Mouse (Mus musculus) mouse embryonic stem cell (cell line): ENCODE measurements around the gene Fndc5.

Source experiments
- in situ Hi-C, 2 experiments: fragments of 300-500 bp; cut with MboI; formaldehyde crosslinking; loops; 1 replicate in 1 of 2; 3 replicates in 1 of 2; pipeline ENCODE4 v1.14.3; 2019 to 2020; ENCODE audit warnings: low sequenced_read_pairs in 2 of 2, low pct_unique_long_range_greater_than_20kb in 1 of 2, mixed read lengths in 1 of 2; ENCODE audit not compliant: unreplicated experiment in 1 of 2

Gene Fndc5

GRCm38 (mm10) chr4:129120520-129121445 lies 16.0 kb upstream of the Fndc5 start:
- in situ Hi-C loops: loop anchor here in 1 of 2 experiments (10.0 kb wide), 1 partner anchor 154 kb away; no protein-coding TSS in a partner anchor

DNA sequence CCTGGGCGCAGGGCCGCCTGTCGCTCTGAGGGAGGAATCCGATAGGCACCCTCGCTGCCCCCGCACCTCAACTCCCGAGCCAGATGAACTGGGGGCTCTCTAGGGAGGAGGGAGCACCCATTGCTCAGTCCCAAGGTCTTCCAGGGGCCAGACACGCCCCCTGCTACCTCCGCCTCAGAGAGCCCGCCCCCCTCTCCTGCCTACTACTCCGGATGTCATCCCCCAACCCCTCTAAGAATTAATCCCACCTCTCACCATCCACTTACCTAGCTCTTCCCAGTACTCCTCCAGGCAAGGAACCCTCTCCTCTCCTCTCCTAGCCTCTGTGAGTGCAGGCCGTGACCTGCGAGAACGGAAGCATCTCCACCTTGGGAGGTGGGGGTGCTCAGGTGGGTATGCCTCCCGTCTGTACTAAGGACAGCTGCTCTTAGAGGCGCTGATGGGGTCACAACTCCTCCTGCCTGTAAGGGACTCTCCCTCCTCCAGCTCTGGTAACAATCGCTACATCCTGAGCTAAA lies 15.2 kb upstream of the Fndc5 start, which contains the start of gene Hpca:
Gene Hpca (minus strand): TSS at position 468 of the 518 bp plus-strand sequence.
- in situ Hi-C loops: loop anchor here in 1 of 2 experiments (10.0 kb wide), 1 partner anchor 153 kb away; no protein-coding TSS in a partner anchor

DNA sequence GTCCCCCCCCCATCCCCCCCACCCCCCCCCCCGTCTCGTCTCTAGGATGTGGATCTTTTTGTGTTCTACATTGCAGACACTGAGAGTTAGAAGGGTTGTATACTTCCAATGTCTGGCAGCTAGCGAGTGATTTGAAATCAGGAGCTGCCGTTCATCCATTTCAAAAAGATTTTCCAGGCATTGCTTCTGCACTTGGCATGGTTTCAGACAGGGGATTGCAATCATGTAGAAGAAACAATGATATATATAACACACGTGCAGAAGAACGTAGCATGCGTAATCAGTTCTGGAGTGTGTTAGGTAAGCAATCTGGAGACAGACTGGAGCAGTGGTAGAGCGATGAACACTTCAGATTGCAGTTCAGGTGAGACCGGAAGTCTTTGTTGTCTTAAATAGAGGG lies 14.7 kb upstream of the Fndc5 start:
- in situ Hi-C loops: loop anchor here in 1 of 2 experiments (10.0 kb wide), 1 partner anchor 153 kb away; no protein-coding TSS in a partner anchor

- in situ Hi-C loops: loop anchor here in 1 of 2 experiments (10.0 kb wide), 1 partner anchor 152 kb away; no protein-coding TSS in a partner anchor
Observed at GRCm38 (mm10) chr4:129122719-129123118, 14.1 kb upstream of the Fndc5 start.

- in situ Hi-C loops: loop anchor here in 1 of 2 experiments (10.0 kb wide), 1 partner anchor 150 kb away; no protein-coding TSS in a partner anchor
Observed at GRCm38 (mm10) chr4:129124652-129125146, 12.1 kb upstream of the Fndc5 start.

- in situ Hi-C loops: loop anchor here in 1 of 2 experiments (10.0 kb wide), 1 partner anchor 149 kb away; no protein-coding TSS in a partner anchor
Observed at GRCm38 (mm10) chr4:129125736-129126451, 10.9 kb upstream of the Fndc5 start.

DNA sequence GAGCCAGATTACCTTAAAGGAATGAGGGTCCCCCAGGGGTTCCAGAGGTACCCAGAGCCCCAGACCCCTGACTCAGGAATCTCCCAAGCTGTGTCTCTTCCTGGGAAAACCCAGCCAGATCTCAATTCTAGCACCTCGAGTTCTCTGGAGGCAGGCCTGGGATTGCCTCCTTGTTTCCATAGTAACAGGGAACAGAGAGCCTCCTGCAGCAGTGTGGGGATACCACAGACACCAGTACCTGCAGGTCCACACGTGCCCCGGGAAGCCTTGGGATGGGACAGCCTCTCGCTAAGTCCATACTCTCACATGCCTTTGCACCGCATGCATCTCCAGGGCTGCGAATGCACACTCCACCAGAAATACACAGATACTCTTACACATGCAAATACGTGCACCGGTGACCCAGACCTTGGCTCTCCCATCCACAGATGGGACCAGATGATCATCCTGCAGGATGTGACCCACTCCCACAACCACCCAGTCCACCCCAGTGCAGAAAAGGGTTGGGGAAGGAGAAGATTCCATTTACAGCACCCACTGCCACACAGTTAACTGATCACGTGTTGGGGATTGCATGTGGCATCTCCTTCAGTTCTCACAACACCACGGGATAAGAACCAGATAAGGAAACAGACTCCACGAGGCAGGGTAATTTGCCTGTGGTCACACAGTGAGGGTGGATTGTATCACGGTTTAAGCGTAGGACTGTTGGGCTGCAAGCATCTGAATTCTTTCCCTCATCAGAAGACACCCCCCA lies 8.0 kb upstream of the Fndc5 start:
- in situ Hi-C loops: loop anchor here in 1 of 2 experiments (10.0 kb wide), 1 partner anchor 146 kb away; no protein-coding TSS in a partner anchor

DNA sequence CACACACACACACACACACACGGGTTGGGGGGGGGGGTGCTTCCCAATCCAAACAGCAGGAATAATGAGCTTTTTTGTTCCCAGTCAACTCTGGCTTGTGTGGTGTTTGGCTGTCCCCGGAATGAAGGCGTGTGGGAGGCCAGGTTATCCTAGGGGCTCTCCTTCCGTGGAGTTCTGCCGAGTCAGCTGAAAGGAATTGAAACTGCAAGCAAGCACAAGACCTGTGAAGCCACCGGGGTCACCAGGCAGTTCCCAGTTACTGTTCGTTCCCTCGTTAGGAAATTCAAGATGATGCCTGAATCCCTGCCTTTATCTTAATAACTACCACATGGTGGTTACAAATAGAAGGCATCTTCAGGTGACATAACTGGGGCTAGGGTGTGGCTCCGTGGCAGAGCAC lies 7.4 kb upstream of the Fndc5 start:
- in situ Hi-C loops: loop anchor here in 1 of 2 experiments (10.0 kb wide), 1 partner anchor 145 kb away; no protein-coding TSS in a partner anchor

DNA sequence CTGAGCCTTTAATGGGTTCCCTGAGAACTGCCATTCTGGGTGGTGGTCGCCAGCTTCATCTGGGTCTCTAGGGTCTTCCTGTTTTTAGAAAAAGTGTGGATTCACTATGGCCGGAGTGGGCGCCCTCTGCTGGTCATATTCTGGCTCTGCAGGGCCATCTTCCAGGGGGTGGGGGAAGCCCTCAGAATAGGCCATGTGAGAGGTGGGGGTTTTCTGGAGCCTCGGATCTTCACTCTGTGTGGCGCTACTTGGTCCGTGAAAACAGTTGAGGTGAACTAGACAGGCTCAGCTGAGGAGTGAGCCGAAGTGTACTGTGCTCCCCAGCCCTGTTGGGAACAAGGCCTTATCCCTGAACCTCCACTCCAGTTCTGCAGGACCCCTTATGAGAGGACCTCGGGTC lies 6.7 kb upstream of the Fndc5 start:
- in situ Hi-C loops: no loop called here

DNA sequence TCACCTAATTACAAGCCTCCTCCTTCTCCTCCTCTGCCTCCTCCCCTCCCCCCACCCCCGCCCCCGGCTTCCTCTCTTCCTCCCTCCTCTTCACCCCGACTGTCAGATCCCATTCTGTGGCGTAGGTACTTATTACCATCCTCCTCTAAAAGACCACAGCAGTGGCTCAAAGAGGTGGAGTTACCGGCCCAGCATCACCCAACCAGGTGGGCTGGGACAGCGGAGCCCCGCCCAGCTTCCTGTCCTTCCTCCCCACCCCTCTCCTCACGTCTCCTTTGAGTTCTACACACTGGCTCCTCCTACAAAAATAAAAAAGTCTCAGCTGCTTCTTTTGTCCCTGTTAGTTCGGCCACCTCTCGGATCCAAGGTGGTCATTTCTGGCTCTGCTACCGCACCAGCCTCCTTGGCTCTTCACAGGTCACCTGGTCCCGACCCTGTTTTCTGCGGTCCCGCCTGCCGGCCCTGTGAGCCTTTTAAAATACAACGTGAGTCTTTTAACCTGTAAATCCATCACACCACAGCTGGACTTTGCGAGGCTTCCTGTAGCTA lies 6.0 kb upstream of the Fndc5 start:
- in situ Hi-C loops: no loop called here

GRCm38 (mm10) chr4:129134799-129135585 lies 1.8 kb upstream of the Fndc5 start:
- in situ Hi-C loops: no loop called here

DNA sequence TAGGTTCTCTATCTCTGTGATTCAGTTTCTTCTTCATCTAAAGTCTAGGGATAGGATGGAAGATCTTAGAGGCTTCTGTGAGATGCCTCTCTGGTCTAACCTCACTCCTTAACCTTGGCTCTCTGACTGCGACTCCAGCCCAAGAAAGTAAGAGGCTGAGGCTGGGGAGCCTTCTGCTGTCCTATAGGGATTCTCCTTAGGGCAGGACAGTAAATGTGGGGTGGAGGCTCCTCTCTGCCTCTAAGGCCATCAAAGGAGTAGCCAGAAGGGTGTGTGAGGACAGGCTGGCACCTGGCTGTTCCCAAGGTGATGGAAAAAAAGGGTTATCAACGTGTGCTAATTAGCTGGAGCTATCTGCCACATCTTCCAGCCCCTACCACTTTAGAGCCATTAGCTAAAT lies 1.2 kb upstream of the Fndc5 start:
- in situ Hi-C loops: no loop called here

- in situ Hi-C loops: no loop called here
Observed at GRCm38 (mm10) chr4:129136189-129136578, 615 bp upstream of the Fndc5 start.

GRCm38 (mm10) chr4:129137392-129138321 lies 858 bp downstream of the Fndc5 start:
- in situ Hi-C loops: no loop called here

DNA sequence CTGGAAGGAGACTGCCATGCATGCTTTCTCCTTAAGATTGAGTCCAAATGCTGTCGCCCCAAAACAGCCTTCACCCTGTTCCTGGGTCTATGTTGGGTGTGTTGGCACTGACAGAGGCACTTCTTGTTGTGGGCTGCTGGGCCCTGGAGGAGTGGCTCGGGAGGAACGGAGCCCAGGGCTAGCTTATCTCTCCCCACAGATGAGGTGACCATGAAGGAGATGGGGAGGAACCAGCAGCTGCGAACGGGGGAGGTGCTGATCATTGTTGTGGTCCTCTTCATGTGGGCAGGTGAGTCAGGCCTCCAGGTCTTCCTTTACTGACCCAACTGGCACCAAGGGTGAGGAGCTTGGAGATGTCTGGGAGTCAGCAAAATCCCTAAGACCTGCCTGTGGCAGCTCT lies 2.8 kb downstream of the Fndc5 start:
- in situ Hi-C loops: no loop called here

DNA sequence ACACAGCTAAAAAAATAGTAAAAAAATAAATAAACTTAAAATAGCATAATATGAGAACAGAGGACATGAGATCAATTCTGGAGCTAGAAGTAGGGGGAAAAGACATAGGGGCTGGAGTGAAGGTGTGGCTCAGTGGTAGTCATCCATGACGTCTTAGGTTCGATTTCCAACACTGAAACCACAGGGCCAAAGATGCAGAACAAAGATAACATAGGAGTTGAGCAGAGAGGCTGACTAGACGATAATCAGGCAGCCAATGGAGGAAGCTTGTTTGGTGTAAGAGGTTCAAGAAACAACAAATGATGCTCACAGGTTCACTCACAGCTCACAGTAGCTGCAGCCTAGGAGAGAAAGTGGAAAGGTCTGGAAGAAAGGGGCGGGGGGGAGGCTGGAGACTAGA lies 4.0 kb downstream of the Fndc5 start:
- in situ Hi-C loops: no loop called here
